Mouse (Mus musculus) limb, embryonic 14.5 days (tissue): ENCODE data around the gene Lbp. TPM values are rescaled to one million over a fixed set of nuclear protein-coding genes. Genes with fewer than 3 reads are reported as not detected.

Experiments
- ATAC-seq: fragments of 200-750 bp; cut with Nextera tagmentation; 2 replicates; pipeline ENCODE4 v1.8.0; 2017; ENCODE audit warnings: low read depth, moderate number of reproducible peaks, moderate TSS enrichment; ENCODE audit not compliant: low FRiP score
- DNase-seq: peaks from one replicate; pipeline ENCODE4 v3.0.0-alpha.2; 2015; ENCODE audit warnings: low spot score
- H3K27ac ChIP-seq: fragments of 300-500 bp; sonication (generic); replicated peaks from 2 replicates; pipeline ENCODE4 v1.5.1; 2014; ENCODE audit warnings: low read depth, mild to moderate bottlenecking, low read length, moderate library complexity, mixed read lengths
- H3K27me3 ChIP-seq: fragments of 300-500 bp; sonication (generic); 2 replicates; pipeline ENCODE4 v1.6.1; 2014; ENCODE audit warnings: low read length, mixed read lengths; ENCODE audit not compliant: control insufficient read depth, insufficient read depth
- H3K36me3 ChIP-seq: fragments of 300-500 bp; sonication (generic); 2 replicates; pipeline ENCODE4 v1.6.1; 2014; ENCODE audit warnings: mild to moderate bottlenecking, low read length, moderate library complexity, mixed read lengths; ENCODE audit not compliant: control insufficient read depth, insufficient read depth
- H3K4me1 ChIP-seq: fragments of 300-500 bp; sonication (generic); 2 replicates; pipeline ENCODE4 v1.6.1; 2014; ENCODE audit warnings: antibody characterized with exemption, low read length, mixed read lengths; ENCODE audit not compliant: control insufficient read depth, insufficient read depth
- H3K4me2 ChIP-seq: fragments of 300-500 bp; sonication (generic); replicated peaks from 2 replicates; pipeline ENCODE4 v1.6.1; 2014; ENCODE audit warnings: low read depth, mild to moderate bottlenecking, low read length, moderate library complexity; ENCODE audit not compliant: severe bottlenecking
- H3K4me3 ChIP-seq: fragments of 300-500 bp; sonication (generic); replicated peaks from 2 replicates; pipeline ENCODE4 v1.5.1; 2014; ENCODE audit warnings: low read length
- H3K9ac ChIP-seq: fragments of 300-500 bp; sonication (generic); 2 replicates; pipeline ENCODE4 v1.6.1; 2014; ENCODE audit warnings: mild to moderate bottlenecking, low read depth, low read length, moderate library complexity; ENCODE audit not compliant: severe bottlenecking
- H3K9me3 ChIP-seq: fragments of 300-500 bp; sonication (generic); 2 replicates; pipeline ENCODE4 v1.6.1; 2016; ENCODE audit warnings: low read length; ENCODE audit not compliant: control insufficient read depth
- POLR2A ChIP-seq: fragments of 200-500 bp; IDR thresholded peaks from 2 replicates; pipeline ENCODE4 v1.8.0; 2012; ENCODE audit warnings: inconsistent platforms, mild to moderate bottlenecking, moderate library complexity, borderline replicate concordance; ENCODE audit not compliant: insufficient read depth, insufficient read length; ENCODE audit errors: extremely low read depth
- WGBS: fragments of 180-500 bp; shearing (Covaris S2); extraction: QIAGEN DNeasy Blood & Tissue Kit; methylation state at CpG from one replicate; pipeline ENCODE4 v1.1.7; 2014; 5-methylcytosine and 5-hydroxymethylcytosine counted together
- polyA plus RNA-seq, 2 experiments: library from polyadenylated mRNA; depleted of rRNA in 1 of 2; stranded (reverse) in 1 of 2; unstranded in 1 of 2; fragments of >200 nt; fragmentation: Nextera tagmentation in 1 of 2; extraction: Ambion mirVana in 1 of 2; gene quantifications; 2 replicates each; pipeline versions ENCODE4 v1.2.1 to v1.2.3; 2012 to 2014

Gene Lbp
- polyA plus RNA-seq, 2 experiments: 3.7 to 5.6 TPM

DNA sequence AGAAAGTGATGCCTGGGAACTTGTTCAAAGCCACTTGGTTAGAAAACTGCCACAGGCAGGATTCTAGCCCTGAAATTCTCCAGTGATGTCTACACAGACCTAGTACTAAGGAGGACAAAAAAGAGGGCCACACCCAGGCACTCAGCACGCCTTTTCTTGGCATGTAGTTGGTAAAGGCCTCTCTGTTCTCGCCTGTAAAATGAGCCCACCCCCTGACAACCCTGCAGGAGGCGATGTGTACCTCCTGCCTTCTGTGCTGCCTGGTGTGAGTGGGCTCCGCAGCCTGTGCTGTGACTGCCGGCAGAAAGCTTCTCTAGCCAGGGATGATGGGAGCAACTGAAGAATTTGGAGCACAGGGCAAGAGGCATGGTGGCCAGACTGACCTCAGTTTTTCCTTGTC, 2.0 kb downstream of the Lbp start:
- H3K9ac ChIP-seq: no peak overlapping the region
- H3K9me3 ChIP-seq: no peaks in the 10 kb centered on the region
- H3K4me2 ChIP-seq: no peak overlapping the region
- ATAC-seq (no peak), DNase-seq (no peak)
- no peak overlapping the region for H3K27ac ChIP-seq
- TF ChIP-seq POLR2A: no peak
- H3K36me3 ChIP-seq: no peaks in the 10 kb centered on the region
- H3K4me3 ChIP-seq: no peak overlapping the region
- WGBS: 48% methylated on average over 5 of the region's 5 CpGs
- H3K27me3 ChIP-seq: no peaks in the 10 kb centered on the region
- 0 out of 2 replicates have a peak, but pooled peaks cover 5% of the 10 kb centered on the region for H3K4me1 ChIP-seq

DNA sequence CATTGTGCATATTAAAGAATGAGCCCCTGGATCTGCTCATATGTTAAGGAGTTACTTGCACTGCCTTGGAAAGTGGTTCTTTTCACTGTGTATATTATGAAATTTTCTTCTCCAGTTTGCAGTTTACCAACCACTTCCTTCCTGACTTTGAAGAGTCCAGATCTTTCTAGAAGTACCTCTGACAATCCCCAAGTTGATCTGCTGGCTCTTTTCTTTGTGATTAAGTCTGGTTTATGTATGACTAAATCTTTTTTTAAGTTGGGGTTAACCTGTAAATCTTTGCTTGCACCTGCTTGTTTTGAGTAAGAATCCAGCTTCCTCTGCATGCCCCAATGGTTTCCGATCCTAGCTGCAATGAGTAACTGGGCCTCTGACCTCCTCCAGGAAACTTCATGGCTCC, 6.8 kb downstream of the Lbp start:
- H3K27ac ChIP-seq: no peak overlapping the region
- H3K4me3 ChIP-seq: no peak overlapping the region
- no peak overlapping the region for H3K4me2 ChIP-seq
- ATAC-seq (no peak), DNase-seq (no peak)
- no peak overlapping the region for H3K9ac ChIP-seq
- no peaks in the 10 kb centered on the region for H3K4me1 ChIP-seq
- 56% methylated on average over 1 of the region's 1 CpGs for WGBS
- H3K9me3 ChIP-seq: no peaks in the 10 kb centered on the region
- no peak for TF ChIP-seq POLR2A
- no peaks in the 10 kb centered on the region for H3K27me3 ChIP-seq
- H3K36me3 ChIP-seq: no peaks in the 10 kb centered on the region

GRCm38 (mm10) chr2:158316371-158316770, 10.1 kb downstream of the Lbp start:
- 70% methylated on average over 8 of the region's 8 CpGs for WGBS
- H3K9me3 ChIP-seq: no peaks in the 10 kb centered on the region
- DNase-seq: no peak

DNA sequence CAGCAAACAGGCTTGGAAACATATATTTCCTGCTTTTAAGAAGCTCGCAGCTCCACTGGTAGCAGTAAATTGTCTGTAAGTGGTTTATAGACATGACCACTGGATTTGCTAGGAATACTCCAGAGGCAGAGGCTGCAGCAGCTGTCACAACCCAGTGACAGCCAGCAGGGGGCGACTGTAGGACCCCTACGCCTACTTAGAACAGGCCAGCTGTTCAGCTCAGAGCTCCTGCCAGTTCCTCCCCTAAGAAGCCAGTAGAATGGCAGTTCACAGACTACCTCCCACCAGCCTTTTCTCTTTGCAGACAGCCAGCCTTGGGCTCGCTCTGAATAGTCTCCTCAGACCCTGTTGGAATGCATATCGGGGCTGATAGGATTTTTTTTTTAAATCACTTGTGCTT, 10.7 kb downstream of the Lbp start:
- ATAC-seq (0 out of 2 replicates have a peak, but pooled peaks have one; percentile 19), DNase-seq (peak; percentile 64)
- no peak overlapping the region for H3K4me2 ChIP-seq
- no peaks in the 10 kb centered on the region for H3K4me1 ChIP-seq
- WGBS: 9% methylated on average over 5 of the region's 5 CpGs
- no peaks in the 10 kb centered on the region for H3K9me3 ChIP-seq
- H3K36me3 ChIP-seq: no peaks in the 10 kb centered on the region
- no peak overlapping the region for H3K9ac ChIP-seq
- TF ChIP-seq POLR2A: no peak
- H3K4me3 ChIP-seq: no peak overlapping the region
- H3K27me3 ChIP-seq: no peaks in the 10 kb centered on the region
- H3K27ac ChIP-seq: no peak overlapping the region

More at GRCm38 (mm10) chr2:158316371-158316770, 10.1 kb downstream of the Lbp start:
- Histone ChIP-seq H3K4me2 (no peak overlapping the region), H3K36me3 (no peaks in the 10 kb centered on the region), H3K27ac (no peak overlapping the region), H3K4me1 (no peaks in the 10 kb centered on the region), H3K4me3 (no peak overlapping the region), H3K27me3 (no peaks in the 10 kb centered on the region), H3K9ac (no peak overlapping the region)
- no peak for ATAC-seq
- no peak for TF ChIP-seq POLR2A

DNA sequence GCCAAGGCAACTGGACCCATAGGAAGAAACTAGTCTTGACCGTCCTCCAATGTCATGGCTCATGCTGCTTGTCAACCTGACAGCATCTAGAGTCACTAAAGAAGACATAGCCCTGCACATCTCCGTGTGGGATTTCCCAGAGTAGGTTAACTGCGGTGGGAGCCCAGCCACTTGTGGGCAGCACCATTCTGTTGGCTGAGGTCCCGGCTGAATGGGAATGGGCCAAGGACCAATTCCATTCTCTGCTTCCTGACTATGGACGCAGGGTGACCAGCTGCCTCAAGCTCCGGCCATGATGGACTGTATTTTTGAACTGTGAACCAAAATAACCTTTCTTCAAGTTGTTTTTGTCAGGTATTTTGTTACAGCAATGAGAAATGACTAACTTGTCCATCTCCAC, 15.3 kb downstream of the Lbp start:
- H3K36me3 ChIP-seq: no peaks in the 10 kb centered on the region
- H3K4me1 ChIP-seq: no peaks in the 10 kb centered on the region
- DNase-seq: no peak
- WGBS: 91% methylated on average over 6 of the region's 6 CpGs
- no peak for TF ChIP-seq POLR2A
- no peak overlapping the region for H3K27ac ChIP-seq
- no peaks in the 10 kb centered on the region for H3K9me3 ChIP-seq
- H3K4me3 ChIP-seq: no peak overlapping the region
- no peak overlapping the region for H3K4me2 ChIP-seq
- H3K9ac ChIP-seq: no peak overlapping the region
- H3K27me3 ChIP-seq: no peaks in the 10 kb centered on the region
- no peak for ATAC-seq

DNA sequence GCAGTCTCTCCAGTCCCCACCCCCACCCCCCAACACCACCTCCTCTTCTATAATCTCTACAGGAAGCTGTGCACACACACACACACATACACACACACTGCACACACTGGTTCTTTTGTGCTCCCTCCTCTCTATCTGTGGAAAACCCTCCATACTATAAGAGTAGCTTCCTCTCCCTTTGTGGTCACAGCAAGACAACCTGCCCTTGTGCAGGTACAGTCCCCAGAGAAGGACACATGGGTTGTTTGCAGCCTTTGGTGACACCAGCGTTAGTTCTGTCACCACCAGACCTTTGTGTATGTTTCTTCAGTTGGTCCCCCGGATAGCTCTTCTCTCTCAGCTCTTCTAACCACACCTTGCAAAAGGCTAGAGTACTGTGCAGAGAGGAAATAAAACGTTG, 16.6 kb downstream of the Lbp start:
- no peaks in the 10 kb centered on the region for H3K9me3 ChIP-seq
- no peak for DNase-seq
- H3K4me3 ChIP-seq: no peak overlapping the region
- no peak overlapping the region for H3K27ac ChIP-seq
- no peak overlapping the region for H3K4me2 ChIP-seq
- no peaks in the 10 kb centered on the region for H3K27me3 ChIP-seq
- TF ChIP-seq POLR2A: no peak
- H3K4me1 ChIP-seq: no peaks in the 10 kb centered on the region
- WGBS: 62% methylated on average over 3 of the region's 3 CpGs
- no peak for ATAC-seq
- H3K9ac ChIP-seq: no peak overlapping the region
- no peaks in the 10 kb centered on the region for H3K36me3 ChIP-seq
